Mouse (Mus musculus): ENCODE measurements around the gene Chrnb2.

- TF ChIP-seq CTCF (IDR thresholded peaks at IDR 0.05; ENCODE audit: low read depth) = no peak
- TF ChIP-seq EP300 (optimal IDR thresholded peaks at IDR 0.05) = no peak
These were observed 34.1 kb upstream of the Chrnb2 start for GRCm38 (mm10) chr3:89798518-89798917.
